Mouse (Mus musculus) lung, postnatal 25 days (tissue): ENCODE measurements around the gene Tmem100.

Source experiments
- DNase-seq: peaks from one replicate; pipeline ENCODE4 v3.0.0; 2022; ENCODE audit warnings: low spot score

The Tmem100 gene

DNA sequence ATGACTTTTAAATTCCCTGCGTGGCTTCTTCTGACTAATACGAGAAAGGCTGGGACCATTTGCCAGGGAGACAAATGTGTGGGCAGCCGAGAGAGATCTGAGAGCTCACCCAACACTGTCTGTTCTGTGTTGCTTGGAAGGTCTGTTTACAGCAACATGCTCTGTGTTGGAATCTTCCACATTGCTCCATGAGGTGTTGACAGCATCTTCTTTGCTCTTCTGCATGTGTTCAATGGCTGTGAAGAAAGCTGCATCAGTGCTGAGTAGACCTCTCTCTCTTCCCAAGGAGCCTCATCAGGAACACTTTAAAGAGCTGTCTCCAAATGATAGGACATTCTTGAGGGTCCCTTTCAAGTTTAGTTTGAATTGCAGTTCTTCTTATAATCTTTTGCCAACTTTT is 32.5 kb downstream of the Tmem100 start:
- no peak for DNase-seq

DNA sequence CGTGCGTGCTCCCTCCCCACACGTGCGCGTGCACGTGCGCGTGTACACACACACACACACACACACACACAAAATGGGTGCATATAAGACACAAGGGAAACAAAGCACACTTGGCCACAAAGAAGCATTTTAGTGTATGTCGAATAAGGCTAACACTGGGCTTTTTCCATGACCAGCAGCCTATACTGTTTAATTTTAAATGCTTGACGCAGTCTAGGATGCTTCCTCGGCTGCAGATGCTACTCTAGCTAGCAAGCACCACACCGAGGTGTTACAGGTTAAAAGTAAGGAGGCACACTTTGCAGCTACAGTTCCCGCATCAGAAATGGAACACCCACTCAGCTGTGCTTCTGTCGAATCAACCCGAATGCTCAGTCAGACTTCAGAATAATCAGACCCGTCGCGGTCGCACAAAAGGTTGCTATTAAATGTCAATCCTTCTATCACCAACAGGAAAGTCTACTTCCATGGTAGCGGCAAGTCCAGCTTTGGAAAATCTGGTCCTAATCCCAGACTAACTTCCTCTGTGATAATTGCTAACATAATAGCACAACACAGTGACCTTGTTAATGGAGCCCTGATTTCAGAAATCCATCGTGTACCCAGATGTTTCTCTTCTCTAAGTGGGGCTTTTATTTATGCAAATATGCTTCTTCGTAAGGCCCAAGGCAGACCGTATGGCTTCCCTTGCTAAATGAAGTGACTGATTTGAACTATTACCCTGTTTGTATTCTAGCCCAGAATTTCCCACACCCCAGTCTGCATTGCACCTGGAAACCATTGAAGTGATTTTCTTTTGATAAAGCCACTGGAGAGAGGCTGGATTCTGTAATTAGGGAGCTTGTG is 36.5 kb downstream of the Tmem100 start:
- no peak for DNase-seq

DNA sequence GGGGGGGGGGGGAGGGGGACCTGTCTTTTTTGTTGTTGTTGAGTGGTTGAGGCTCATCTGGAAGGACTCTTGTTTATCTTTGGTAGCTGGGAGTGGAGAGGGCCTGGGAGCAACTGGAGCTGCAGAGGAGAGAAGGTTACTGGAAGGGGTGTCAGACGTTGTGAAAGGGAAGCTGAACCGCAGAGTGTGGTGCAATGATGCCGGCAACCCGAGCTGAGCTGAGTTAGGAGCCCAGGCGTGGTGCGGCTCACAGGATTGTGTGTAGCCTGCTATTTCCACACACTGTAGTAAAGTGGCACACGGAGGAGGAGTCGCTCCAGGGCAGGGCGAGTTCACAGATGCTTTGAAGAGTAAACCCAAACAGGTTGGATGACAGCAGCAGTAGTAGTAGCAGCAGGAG is 41.6 kb downstream of the Tmem100 start:
- peak; percentile 34 for DNase-seq

DNA sequence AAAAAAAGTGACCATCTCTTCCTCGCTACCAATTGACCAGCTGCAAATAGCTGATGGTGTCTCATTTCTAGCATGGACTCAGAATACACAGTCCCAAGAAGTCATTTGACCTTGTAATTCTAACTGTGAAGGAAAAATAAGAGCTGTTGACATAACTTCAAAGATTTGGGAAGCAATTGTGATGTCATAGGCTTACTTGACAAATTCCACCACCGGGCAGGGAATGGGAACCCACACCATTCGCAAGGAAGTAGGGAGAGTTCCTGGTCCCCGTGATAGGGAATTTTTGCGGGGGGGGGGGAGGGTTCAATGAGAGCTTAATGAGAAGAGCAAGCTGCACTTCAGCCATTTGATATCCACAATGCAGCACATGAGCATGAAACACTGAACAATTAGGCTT is 43.1 kb downstream of the Tmem100 start:
- DNase-seq: peak; percentile 24

DNA sequence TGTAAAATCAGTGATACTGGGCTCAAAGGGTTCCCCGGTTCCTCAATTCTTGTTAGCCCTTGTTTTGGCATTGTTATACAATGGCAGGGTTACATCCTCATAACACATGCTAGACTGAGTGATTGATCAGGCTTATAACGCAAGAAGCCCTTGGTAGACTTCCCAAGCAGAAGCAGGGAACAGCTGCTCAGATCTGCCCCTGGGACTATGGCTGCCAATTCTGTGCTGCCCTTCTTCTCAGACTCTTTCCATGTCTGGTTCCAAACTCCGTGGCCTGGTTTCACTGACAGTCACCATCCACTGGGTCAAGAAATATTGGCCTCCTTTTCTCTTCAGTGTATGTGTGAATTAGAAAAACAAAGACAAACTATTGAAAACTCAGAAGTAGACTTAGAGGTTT is 46.5 kb downstream of the Tmem100 start:
- DNase-seq: no peak

DNA sequence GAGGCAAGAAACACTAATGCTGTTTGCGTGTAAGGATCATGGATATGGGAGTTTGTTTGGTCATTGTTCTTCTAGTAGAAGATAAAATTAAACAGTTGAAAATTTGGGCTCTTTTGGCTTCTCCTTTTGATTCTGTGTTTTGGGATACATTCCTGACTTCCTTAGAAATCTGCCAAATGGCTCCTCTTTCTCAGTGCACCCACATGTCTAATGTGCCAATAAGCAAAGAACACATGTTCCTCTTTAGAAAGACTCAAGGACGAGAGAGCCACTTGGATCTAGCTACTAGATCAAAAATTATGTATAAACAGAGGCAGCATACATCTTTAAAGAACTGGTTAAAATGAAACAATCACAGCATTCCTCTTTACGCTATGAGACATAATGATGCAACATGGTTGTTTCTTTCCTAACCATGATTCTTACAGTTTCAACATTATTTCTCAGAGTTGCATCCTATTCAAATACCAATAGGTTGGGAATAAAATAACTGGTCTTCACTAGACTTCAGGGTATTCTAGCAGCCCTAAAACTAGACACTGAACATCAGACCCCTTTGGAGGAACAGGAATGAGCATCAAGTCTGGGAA is 50.6 kb downstream of the Tmem100 start:
- DNase-seq: no peak

DNA sequence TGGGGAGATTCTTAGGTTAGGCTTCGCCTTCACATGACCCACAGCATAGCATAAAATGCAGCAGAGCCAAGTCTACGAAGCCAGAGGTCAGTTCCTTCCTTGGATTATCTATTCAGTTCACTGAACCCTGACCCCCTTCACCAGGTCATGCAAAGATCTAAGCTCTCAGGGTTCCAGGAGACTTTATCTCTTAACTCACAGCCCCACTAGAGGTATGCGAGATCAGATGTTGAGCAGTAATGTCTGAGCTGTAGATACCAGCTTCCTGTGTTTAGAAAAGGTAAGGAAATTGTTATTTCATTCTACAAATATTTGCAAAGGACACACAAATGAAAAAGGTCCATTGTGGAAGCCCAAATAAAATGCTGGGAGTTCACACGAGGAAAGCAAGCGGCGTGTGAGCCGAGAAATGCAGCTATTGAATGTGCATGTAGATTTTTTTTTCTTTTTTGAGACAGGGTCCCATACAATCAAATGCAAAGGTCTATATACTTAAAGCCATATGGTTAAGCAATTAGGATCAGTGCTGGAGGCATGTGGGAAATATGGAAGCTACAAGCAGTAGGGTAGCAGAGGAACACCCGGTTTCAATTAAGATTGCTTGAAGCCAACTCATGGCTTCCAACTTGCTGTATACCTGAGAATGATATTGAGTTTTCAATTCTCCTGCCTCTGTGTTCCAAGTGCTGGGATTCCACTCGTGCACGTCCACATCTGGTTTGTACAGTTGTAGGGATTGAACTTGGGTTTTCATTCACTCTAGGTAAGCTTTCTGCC is 51.9 kb downstream of the Tmem100 start:
- DNase-seq: peak; percentile 54

DNA sequence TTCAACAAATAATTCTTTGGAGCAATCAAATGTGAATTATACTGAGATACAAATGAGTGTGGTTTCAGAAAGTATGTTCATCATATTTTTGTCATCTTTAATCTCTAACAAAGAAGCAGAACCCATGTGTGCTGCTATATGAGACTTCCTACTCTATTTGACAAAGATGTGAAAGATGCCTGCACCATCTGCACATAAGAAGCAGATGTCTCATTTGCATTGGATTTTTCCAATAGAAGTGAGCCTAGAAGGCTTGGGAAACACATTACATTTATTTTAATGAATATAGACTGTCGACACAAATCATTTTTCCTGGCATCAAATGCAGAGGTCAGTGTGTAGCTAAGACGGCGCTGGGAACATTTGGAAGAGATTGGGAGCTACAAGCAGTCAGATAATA is 52.9 kb downstream of the Tmem100 start:
- DNase-seq: no peak

DNA sequence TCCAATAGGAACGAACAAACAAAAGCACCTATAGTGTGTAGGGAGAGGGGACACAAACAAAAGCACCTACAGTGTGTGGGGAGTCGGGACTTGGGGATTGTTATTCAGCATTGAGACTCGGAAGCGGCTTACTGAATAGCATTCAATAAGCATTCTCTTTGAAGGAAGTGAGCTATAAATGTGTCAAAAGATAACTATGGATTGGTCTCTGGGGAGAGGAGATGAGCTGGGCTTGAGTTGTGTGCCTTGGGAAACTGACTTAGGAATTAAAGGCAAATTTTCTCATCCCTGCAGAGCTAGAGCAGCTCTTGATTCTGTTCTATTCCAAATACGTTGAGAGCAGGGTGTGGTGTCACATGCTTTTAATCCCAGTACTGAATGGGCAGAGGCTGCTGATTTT is 54.0 kb downstream of the Tmem100 start:
- DNase-seq: no peak
